Mouse (Mus musculus): ENCODE data around the gene 1110008P14Rik. TPM values are rescaled to one million over a fixed set of nuclear protein-coding genes. Genes with fewer than 3 reads are reported as not detected.

The 1110008P14Rik gene
- polyA plus RNA-seq, 1 experiment from 2014 or later: 79.7 TPM

DNA sequence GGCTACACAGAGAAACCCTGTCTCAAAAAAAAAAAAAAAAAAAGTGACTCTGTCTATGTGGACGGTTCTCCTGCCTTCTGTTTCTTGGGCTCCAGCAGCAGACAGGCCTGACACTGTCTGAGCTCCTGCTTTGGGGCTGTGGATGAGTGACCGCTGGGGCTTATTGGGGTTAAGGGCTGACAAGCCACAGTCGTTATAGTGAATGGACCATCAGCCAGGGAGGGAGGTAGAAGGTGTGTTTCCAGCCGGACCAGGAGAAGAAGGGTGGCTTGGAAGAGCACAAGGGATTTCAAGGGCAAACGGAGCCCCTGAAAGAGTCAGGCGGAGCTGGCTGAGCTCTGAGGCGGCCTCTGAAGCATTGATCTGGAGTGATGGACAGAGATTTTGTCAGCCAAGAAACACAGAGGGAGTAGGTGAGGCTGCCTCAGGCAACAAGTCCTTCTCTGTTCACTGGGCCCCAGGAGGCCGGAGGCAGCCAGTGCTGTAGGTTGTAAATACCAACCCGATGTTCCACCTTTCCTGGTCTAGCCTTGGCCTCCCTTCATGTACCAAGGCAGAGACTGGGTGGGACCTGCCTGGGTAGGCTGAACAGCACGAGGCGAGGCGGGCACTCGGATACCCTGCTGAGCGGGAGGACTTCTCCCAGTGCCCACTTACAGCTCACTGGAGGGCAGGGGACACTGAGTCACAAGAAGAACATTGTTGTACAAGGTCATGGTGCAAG, 37.0 kb downstream of the 1110008P14Rik start:
- H3K4me2 ChIP-seq (ENCODE audit: low read depth, low read length): no peak overlapping the region
- H3K9me3 ChIP-seq (ENCODE audit: control insufficient read depth, low read length): no peaks in the 10 kb centered on the region
- no peak overlapping the region for H3K4me3 ChIP-seq (ENCODE audit: low read depth, low read length)
- H3K4me1 ChIP-seq (ENCODE audit: control insufficient read depth, insufficient read depth, low read length): peaks cover 5% of the 10 kb centered on the region
- H3K27ac ChIP-seq (replicated peaks; ENCODE audit: low read depth, low read length): no peak overlapping the region
- WGBS: 66% methylated on average over 14 of the region's 14 CpGs
- no peaks in the 10 kb centered on the region for H3K27me3 ChIP-seq (replicated peaks; ENCODE audit: control insufficient read depth, insufficient read depth, low read length)
- DNase-seq (ENCODE audit: low spot score): no peak
- no peak overlapping the region for H3K9ac ChIP-seq (ENCODE audit: low read depth, low read length)
- peaks cover 32% of the 10 kb centered on the region for H3K36me3 ChIP-seq (ENCODE audit: control insufficient read depth, insufficient read depth, low read length)
- no peak for ATAC-seq (ENCODE audit: low read depth)

DNA sequence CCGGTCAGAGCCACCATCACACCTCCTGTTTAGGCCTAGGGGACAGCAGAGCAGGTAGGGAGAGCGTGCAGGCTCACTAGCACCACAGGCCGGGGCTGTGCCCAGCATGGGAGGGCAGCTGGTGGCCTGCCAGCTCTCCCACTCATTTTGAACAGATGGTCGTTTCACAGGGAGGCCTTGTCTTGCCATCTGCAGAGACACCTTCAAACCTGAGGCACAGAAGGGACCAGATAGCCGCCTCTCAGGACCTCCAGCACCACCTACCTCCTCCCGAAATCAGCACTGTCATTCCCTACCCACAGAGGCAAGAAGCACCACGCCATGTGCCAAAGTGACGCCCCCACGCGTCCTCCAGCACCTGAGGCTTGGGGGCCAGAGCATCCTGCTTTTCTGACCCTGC, 37.7 kb downstream of the 1110008P14Rik start:
- no peaks in the 10 kb centered on the region for H3K9me3 ChIP-seq (ENCODE audit: control insufficient read depth, low read length)
- H3K36me3 ChIP-seq (ENCODE audit: control insufficient read depth, insufficient read depth, low read length): peaks cover 39% of the 10 kb centered on the region
- no peak for DNase-seq (ENCODE audit: low spot score)
- no peak overlapping the region; the same call in 1 of the 2 replicates for H3K27ac ChIP-seq (replicated peaks; ENCODE audit: low read depth, low read length)
- no peaks in the 10 kb centered on the region for H3K27me3 ChIP-seq (replicated peaks; ENCODE audit: control insufficient read depth, insufficient read depth, low read length)
- WGBS: 87% methylated on average over 10 of the region's 10 CpGs
- H3K9ac ChIP-seq (ENCODE audit: low read depth, low read length): no peak overlapping the region
- ATAC-seq (ENCODE audit: low read depth): no peak
- H3K4me2 ChIP-seq (ENCODE audit: low read depth, low read length): no peak overlapping the region; the same call in 1 of the 2 replicates
- H3K4me3 ChIP-seq (ENCODE audit: low read depth, low read length): no peak overlapping the region
- H3K4me1 ChIP-seq (ENCODE audit: control insufficient read depth, insufficient read depth, low read length): peaks cover 3% of the 10 kb centered on the region; the same call in 1 of the 2 replicates

DNA sequence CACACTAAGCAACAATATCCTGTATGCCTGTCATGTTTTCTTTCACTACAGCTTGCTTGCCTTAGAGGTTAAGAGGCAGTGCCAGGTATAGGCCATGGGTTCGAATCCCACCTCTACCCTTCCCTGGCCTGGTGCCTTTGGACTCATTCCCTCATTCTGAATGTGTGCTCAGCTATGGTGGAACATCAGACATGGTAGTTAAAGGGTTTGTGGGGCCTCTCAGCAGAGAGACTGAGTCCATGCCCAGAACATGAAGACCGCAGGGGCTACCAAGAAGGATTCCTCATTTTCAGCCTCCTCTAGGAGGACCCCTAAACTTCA, 38.4 kb downstream of the 1110008P14Rik start:
- no peak overlapping the region for H3K4me2 ChIP-seq (ENCODE audit: low read depth, low read length)
- ATAC-seq (ENCODE audit: low read depth): no peak
- DNase-seq (ENCODE audit: low spot score): no peak
- H3K9ac ChIP-seq (ENCODE audit: low read depth, low read length): no peak overlapping the region
- H3K27me3 ChIP-seq (replicated peaks; ENCODE audit: control insufficient read depth, insufficient read depth, low read length): no peaks in the 10 kb centered on the region
- peaks cover 3% of the 10 kb centered on the region; the same call in 1 of the 2 replicates for H3K4me1 ChIP-seq (ENCODE audit: control insufficient read depth, insufficient read depth, low read length)
- peaks cover 38% of the 10 kb centered on the region for H3K36me3 ChIP-seq (ENCODE audit: control insufficient read depth, insufficient read depth, low read length)
- H3K27ac ChIP-seq (replicated peaks; ENCODE audit: low read depth, low read length): peak overlapping the region; percentile 24; the same call in 1 of the 2 replicates
- H3K4me3 ChIP-seq (ENCODE audit: low read depth, low read length): no peak overlapping the region
- WGBS: 87% methylated on average over 2 of the region's 2 CpGs
- no peaks in the 10 kb centered on the region for H3K9me3 ChIP-seq (ENCODE audit: control insufficient read depth, low read length)

DNA sequence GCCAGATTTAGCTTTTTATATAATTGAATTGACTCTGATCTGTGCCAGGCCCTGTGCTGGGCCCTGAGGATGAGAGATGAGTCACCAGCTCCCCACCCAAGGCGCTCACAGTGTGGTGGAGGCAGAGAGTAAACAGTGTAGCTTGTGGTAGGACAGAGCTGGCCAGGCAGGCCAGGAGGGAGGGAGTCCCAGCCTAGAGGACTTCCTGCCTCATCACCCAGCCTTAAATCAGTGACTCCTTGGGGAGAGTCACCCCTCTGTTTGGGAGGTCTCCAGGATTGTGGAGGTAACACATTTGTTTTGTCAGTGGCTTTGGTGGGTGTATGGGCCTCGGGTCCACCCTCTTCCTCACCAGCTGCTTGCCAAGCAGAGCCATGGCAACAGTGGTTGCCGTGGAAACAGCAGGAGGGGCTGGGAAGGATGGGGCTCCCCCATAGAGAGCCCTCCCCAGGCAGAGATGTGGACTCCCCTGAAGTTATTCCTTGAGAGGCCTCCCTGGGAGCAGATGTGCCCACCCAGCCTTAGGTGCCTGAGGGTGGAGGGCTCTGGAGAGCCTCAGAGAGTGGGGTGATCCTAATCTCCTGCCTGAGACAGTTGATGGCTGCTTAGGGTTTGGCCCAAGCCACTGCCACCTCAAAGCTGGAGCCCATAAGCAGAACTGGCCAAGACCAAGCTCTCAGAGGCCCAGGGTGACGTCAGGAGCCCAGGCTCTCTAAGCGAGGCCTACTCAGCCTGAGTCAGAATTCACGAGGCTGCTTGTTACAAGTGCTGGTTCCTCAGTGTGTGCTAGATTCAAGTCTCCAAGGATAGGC, 39.0 kb downstream of the 1110008P14Rik start:
- peaks cover 3% of the 10 kb centered on the region; the same call in 1 of the 2 replicates for H3K4me1 ChIP-seq (ENCODE audit: control insufficient read depth, insufficient read depth, low read length)
- H3K9ac ChIP-seq (ENCODE audit: low read depth, low read length): no peak overlapping the region
- ATAC-seq (ENCODE audit: low read depth) (peak; percentile 69), DNase-seq (ENCODE audit: low spot score) (no peak)
- H3K4me3 ChIP-seq (ENCODE audit: low read depth, low read length): no peak overlapping the region
- peaks cover 38% of the 10 kb centered on the region for H3K36me3 ChIP-seq (ENCODE audit: control insufficient read depth, insufficient read depth, low read length)
- no peaks in the 10 kb centered on the region for H3K27me3 ChIP-seq (replicated peaks; ENCODE audit: control insufficient read depth, insufficient read depth, low read length)
- 68% methylated on average over 6 of the region's 6 CpGs for WGBS
- no peak overlapping the region for H3K4me2 ChIP-seq (ENCODE audit: low read depth, low read length)
- H3K9me3 ChIP-seq (ENCODE audit: control insufficient read depth, low read length): no peaks in the 10 kb centered on the region
- peak overlapping the region; percentile 24 for H3K27ac ChIP-seq (replicated peaks; ENCODE audit: low read depth, low read length)

DNA sequence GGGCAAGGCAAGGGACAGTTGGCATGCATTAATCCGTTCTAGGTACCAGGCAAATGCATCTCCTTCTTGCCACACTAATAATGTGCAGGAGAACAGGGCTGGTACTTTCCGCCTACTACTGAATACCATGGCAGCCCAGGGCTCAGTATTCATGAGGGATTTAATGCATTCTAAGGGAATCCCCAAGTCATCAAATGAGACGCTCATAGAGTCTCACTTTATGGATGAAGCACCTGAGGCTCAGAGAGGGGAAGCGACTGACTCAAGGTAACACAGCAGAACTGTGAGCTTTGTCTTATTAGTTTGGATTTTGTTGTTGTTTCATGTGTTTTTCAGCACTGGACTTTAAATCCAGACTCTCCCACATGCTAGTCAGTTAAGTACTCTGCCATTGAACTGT, 39.7 kb downstream of the 1110008P14Rik start:
- H3K36me3 ChIP-seq (ENCODE audit: control insufficient read depth, insufficient read depth, low read length): peaks cover 42% of the 10 kb centered on the region
- H3K27ac ChIP-seq (replicated peaks; ENCODE audit: low read depth, low read length): peak overlapping the region; percentile 24; the same call in 1 of the 2 replicates
- no peaks in the 10 kb centered on the region for H3K9me3 ChIP-seq (ENCODE audit: control insufficient read depth, low read length)
- H3K4me3 ChIP-seq (ENCODE audit: low read depth, low read length): no peak overlapping the region
- peaks cover 3% of the 10 kb centered on the region; the same call in 1 of the 2 replicates for H3K4me1 ChIP-seq (ENCODE audit: control insufficient read depth, insufficient read depth, low read length)
- 84% methylated on average over 4 of the region's 4 CpGs for WGBS
- no peak overlapping the region for H3K9ac ChIP-seq (ENCODE audit: low read depth, low read length)
- ATAC-seq (ENCODE audit: low read depth) (no peak), DNase-seq (ENCODE audit: low spot score) (no peak)
- no peak overlapping the region for H3K4me2 ChIP-seq (ENCODE audit: low read depth, low read length)
- H3K27me3 ChIP-seq (replicated peaks; ENCODE audit: control insufficient read depth, insufficient read depth, low read length): no peaks in the 10 kb centered on the region

DNA sequence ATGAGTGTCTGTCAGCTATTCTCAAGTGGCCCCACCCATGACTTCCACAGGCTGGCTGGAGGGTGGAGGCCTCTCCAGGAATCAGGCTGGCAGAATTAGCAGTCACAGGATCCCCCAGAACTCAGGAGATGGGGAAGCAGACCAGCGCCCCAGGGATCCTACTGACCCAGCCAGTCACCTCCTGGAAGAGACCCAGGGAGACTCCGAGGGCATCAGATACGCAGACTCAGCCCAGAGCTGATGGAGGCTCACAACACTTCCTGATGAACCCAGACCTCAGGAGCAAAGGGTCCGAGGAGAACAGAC, 40.2 kb downstream of the 1110008P14Rik start:
- Histone ChIP-seq H3K9me3 (ENCODE audit: control insufficient read depth, low read length) (no peaks in the 10 kb centered on the region), H3K27me3 (replicated peaks; ENCODE audit: control insufficient read depth, insufficient read depth, low read length) (no peaks in the 10 kb centered on the region), H3K4me2 (ENCODE audit: low read depth, low read length) (no peak overlapping the region), H3K27ac (replicated peaks; ENCODE audit: low read depth, low read length) (no peak overlapping the region), H3K4me3 (ENCODE audit: low read depth, low read length) (no peak overlapping the region), H3K4me1 (ENCODE audit: control insufficient read depth, insufficient read depth, low read length) (peaks cover 3% of the 10 kb centered on the region; the same call in 1 of the 2 replicates), H3K36me3 (ENCODE audit: control insufficient read depth, insufficient read depth, low read length) (peaks cover 46% of the 10 kb centered on the region), H3K9ac (ENCODE audit: low read depth, low read length) (no peak overlapping the region)
- DNase-seq (ENCODE audit: low spot score) (no peak), ATAC-seq (ENCODE audit: low read depth) (no peak)
- 86% methylated on average over 4 of the region's 4 CpGs for WGBS

DNA sequence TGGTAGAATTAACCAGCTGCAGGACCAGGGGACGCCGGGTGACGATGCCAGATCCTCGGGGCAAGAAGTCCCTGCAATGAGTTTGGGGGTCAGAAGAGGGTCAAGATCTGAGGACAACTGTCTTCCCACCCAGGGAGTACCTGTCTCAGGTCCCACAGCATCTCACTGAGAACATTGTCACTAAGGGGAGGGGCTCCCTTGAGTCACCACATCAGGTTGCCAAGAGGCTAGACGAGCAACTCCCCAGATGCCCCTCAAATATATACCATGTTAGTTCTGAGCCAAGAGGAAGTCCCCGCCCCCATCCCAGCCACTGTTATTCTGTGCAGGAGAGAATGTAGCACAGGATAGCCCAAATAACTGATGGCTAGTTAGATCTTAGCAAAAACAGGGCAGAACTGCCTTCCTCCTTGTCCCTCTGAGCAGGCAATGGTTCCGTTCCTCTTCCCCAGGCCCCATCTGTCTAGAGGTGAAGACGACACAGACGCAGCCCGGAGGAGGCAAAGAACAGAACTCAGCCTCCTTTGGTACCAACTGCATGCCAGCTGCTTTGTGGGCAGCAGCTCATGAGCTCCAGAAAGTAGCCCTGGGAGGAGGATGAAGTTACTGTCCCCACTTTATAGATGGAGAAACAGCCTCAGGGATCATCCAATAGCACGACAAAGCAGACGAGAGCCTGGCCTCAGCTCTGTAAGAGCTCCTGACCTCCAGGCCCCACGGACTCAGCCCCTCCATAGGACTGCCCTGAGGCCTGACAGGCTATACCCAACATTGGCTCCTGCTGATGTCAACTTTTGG, 40.7 kb downstream of the 1110008P14Rik start:
- Histone ChIP-seq H3K4me3 (ENCODE audit: low read depth, low read length) (no peak overlapping the region), H3K36me3 (ENCODE audit: control insufficient read depth, insufficient read depth, low read length) (peaks cover 52% of the 10 kb centered on the region), H3K27ac (replicated peaks; ENCODE audit: low read depth, low read length) (no peak overlapping the region), H3K9ac (ENCODE audit: low read depth, low read length) (no peak overlapping the region), H3K27me3 (replicated peaks; ENCODE audit: control insufficient read depth, insufficient read depth, low read length) (no peaks in the 10 kb centered on the region), H3K4me2 (ENCODE audit: low read depth, low read length) (no peak overlapping the region), H3K9me3 (ENCODE audit: control insufficient read depth, low read length) (no peaks in the 10 kb centered on the region), H3K4me1 (ENCODE audit: control insufficient read depth, insufficient read depth, low read length) (peaks cover 3% of the 10 kb centered on the region; the same call in 1 of the 2 replicates)
- ATAC-seq (ENCODE audit: low read depth) (no peak), DNase-seq (ENCODE audit: low spot score) (no peak)
- 76% methylated on average over 13 of the region's 13 CpGs for WGBS

DNA sequence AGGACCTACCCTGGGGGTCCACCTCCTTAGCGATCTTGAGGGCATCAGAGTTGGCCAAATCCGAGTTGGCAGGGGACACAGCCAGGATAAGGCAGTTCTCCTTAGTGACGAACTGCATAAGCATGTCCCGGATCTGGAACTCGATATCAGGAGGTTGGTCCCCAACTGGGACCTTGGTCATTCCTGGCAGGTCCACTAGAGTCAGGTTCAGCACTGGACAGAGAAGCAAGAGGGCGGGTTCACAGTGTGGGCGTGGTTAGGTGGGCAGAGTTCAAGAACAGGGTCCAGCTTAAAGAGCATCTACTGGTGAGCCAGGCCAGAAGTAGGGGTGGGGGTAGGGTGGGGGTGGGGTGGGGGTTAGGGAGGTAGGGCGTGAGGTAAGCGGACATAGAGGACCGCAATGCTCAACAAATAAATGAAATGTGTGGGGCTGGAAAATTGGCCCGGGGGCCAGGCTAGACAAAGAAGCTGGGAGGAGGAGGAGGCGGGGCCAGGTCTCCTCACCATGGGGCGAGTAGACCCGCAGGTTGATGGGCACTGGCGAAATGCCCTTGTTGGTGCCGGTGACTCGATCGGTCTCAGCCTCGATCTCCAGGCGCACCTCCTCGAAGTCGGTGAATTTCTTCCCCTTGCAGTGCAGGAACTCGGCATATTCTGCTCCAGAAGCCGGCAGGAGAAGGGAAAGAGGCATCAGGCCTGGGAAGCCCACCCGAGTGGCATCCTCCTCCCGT, 41.7 kb downstream of the 1110008P14Rik start:
- peaks cover 61% of the 10 kb centered on the region for H3K36me3 ChIP-seq (ENCODE audit: control insufficient read depth, insufficient read depth, low read length)
- no peaks in the 10 kb centered on the region for H3K9me3 ChIP-seq (ENCODE audit: control insufficient read depth, low read length)
- DNase-seq (ENCODE audit: low spot score) (no peak), ATAC-seq (ENCODE audit: low read depth) (no peak)
- no peak overlapping the region for H3K9ac ChIP-seq (ENCODE audit: low read depth, low read length)
- H3K4me1 ChIP-seq (ENCODE audit: control insufficient read depth, insufficient read depth, low read length): peaks cover 3% of the 10 kb centered on the region; the same call in 1 of the 2 replicates
- WGBS: 53% methylated on average over 26 of the region's 26 CpGs
- H3K4me2 ChIP-seq (ENCODE audit: low read depth, low read length): no peak overlapping the region
- H3K4me3 ChIP-seq (ENCODE audit: low read depth, low read length): no peak overlapping the region
- no peak overlapping the region for H3K27ac ChIP-seq (replicated peaks; ENCODE audit: low read depth, low read length)
- H3K27me3 ChIP-seq (replicated peaks; ENCODE audit: control insufficient read depth, insufficient read depth, low read length): no peaks in the 10 kb centered on the region

Measured in embryonic facial prominence, embryonic 14.5 days (tissue).